Mouse (Mus musculus): ENCODE results near the gene Rala.
"Not testable (repeated sequence)": the region's sequence is repeated elsewhere in the genome, so short reads cannot be mapped to it uniquely, and the experiment has no call there.

The Rala gene

DNA sequence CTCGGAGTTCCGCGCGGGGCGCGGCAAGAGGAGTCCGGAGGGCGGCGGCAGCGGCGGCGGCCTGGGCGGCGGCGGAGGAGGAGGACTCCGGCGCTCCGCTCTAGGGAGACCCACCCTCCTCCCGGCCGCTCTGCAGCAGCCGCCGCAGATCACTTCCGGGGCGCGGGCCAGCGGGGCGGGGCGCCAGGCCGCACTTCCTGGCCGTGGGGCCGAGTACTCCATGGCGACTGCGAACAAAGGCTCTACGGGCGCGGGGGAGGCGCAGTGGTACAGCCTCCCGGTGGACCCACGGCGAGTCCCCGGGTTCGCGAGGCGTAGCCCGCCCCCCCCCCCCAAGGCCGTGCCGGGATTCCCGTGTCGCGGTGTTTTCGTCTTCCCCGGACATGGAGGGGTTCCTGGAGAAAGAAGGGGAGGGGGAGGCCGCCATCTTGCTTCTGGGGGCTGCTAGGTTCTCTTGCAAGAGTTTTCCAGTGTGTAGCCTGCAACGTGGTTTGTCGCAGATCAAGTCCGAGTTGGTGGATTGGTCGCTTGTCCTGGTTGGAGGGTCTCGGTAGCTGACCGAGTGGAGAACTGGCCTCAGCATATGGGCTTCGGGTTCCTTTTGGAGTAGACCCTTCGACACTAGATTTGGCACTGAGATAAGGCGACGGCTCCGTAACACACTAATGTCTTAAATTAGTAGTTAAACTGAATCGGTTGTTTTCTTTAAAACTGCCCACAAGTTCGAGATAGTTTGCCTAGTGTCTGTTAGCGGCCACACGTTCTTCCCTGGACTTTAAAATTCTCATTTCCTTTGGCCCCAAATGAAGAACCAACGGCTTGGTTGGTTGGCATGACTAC lies at the start of gene Rala:
TSS of gene Rala (minus strand) at position 162 of the 840 bp plus-strand sequence.
- DNase-seq (ENCODE audit: low spot score in 2 of 2): peak; percentile 77 to 91

- DNase-seq (ENCODE audit: low spot score in 2 of 2): no peak
Measured at GRCm38 (mm10) chr13:17993515-17993847, 49.4 kb upstream of the Rala start.

- peak; percentile 42 to 89 for DNase-seq (ENCODE audit: low spot score in 2 of 2)
Measured at GRCm38 (mm10) chr13:17992697-17993514, 48.9 kb upstream of the Rala start, which contains the start of gene Yae1d1. Gene Yae1d1 (minus strand): TSS chr13:17993349.

DNA sequence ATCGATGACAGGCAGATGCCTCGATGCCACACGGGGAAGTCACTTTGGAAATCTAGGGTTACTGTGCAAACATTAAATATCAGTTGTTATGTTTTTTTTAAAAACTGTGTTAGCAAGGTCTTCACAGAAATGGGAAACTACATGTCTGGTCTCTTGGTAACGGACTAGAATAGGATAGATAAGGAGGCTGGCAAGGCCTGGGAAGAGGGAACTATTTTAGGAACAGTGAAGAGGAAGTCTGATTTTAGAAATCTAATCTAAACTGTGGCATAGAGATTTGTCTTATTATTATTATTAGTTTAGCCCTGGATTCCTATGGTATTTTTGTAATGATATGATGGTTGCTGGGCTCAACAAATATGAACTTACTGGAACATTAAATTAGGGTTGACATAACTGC lies 48.0 kb upstream of the Rala start:
- no peak for DNase-seq (ENCODE audit: low spot score in 2 of 2)

GRCm38 (mm10) chr13:17983194-17983593 lies 39.2 kb upstream of the Rala start:
- DNase-seq (ENCODE audit: low spot score in 2 of 2): peak in 1 of 2 experiments; percentile 60

GRCm38 (mm10) chr13:17982634-17983033 lies 38.6 kb upstream of the Rala start:
- no peak for DNase-seq (ENCODE audit: low spot score in 2 of 2)

GRCm38 (mm10) chr13:17976854-17977739 lies 33.1 kb upstream of the Rala start:
- no peak for DNase-seq (ENCODE audit: low spot score in 2 of 2)

DNA sequence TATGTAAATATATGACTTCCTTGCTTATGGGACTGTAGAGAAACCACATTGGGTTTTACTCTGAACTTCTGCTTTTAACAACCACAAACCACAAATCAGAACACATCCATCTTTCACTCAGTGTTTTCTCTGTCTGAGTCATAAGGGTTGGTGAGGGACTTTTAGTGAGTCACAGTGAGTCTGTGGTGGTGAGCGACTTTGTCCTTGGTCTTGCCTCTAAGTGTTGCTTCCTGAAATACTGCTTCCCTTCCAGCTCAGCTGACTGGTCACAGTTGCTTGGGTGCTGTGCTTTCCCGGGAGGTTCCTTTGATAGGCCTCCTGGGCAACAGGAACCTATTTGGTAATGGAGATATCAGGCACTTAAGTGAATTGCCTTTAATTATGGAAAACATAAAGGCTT lies 31.9 kb upstream of the Rala start:
- DNase-seq (ENCODE audit: low spot score in 2 of 2): no peak

GRCm38 (mm10) chr13:17975457-17975856 lies 31.4 kb upstream of the Rala start:
- DNase-seq (ENCODE audit: low spot score in 2 of 2): no peak

DNA sequence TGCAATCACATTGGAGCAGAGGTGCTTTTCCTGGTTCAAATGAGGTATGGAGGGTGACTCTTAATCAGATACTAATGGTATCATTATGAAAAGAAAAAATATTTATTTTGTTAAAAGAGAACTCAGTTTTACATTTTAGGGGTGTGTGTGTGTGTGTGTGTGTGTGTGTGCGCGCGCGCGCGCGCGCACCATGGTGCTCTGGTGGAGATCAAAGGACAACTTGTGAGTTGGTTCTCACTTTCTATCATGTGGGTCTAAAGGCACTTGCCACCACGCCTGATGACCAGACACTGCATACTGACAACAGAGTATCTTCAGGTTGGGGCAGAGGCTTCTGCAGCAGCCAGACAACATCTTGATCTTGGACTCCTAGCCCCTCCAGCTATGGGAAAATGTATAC lies 30.7 kb upstream of the Rala start:
- DNase-seq (ENCODE audit: low spot score in 2 of 2): no peak

DNA sequence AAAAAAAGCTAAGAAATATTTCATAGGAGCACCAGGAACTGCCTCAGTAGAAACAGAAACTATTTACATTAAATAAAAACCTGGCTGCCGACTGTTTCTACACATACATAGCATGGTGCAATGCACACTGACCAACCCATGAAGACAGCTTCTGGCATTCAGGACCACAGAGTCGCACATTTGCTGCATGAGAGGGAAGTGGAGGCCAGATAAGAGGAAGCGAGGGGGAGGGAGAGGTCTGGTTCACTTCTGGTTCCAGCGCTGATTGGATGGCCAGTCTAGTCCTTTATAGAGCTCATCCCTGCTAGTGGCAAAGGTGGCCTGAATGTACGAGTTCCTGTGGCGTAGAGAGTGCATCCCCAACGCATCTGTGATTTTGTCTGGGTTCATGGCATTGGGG lies 16.6 kb upstream of the Rala start:
- DNase-seq (ENCODE audit: low spot score in 2 of 2): no peak

- no peak for DNase-seq (ENCODE audit: low spot score in 2 of 2)
Measured at GRCm38 (mm10) chr13:17954282-17954681, 10.2 kb upstream of the Rala start.

- not testable (repeated sequence) for DNase-seq (ENCODE audit: low spot score in 2 of 2)
Measured at GRCm38 (mm10) chr13:17950581-17950980, 6.5 kb upstream of the Rala start.

- peak in 1 of 2 experiments; percentile 8 for DNase-seq (ENCODE audit: low spot score in 2 of 2)
Measured at GRCm38 (mm10) chr13:17949555-17949954, 5.5 kb upstream of the Rala start.

DNA sequence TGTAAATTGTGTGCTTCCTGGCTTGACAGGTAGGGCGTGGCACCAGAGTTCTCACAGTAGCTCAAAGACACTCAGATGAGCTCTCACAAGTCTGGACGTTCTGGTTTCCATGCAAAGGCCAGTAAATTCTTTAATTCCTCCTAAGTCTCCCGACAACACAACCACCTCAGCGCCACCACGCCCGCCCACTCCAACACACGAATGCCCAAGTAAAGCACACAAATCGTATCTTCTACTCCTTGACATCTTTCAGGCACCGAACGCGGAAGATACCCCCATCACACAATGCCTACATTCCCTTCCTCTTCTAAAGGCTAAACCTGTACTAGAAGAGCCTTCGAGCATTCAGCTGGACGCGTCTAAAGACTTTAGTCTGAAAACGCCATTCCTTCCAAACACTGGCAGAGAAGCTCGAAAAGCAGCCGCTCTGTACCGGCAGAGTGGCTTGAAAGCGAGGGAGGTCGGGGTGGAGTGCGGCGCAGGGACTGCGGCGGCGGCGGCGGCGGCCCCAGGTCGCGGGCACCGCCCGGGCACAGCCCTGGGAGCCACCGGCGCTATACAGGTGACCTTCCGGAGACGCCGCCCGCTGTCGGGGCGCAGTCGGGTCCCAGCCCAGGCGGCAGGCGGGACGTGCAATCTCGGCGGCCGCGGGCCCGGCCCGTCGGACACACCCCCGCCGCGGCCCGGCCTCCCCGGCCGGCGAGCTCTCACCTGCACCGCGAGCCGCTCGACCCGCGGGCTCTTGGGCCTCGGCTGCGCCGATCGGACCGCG lies 547 bp downstream of the Rala start:
- DNase-seq (ENCODE audit: low spot score in 2 of 2): peak; percentile 11 to 25

GRCm38 (mm10) chr13:17942338-17942737 lies 1.7 kb downstream of the Rala start:
- DNase-seq (ENCODE audit: low spot score in 2 of 2): no peak

DNA sequence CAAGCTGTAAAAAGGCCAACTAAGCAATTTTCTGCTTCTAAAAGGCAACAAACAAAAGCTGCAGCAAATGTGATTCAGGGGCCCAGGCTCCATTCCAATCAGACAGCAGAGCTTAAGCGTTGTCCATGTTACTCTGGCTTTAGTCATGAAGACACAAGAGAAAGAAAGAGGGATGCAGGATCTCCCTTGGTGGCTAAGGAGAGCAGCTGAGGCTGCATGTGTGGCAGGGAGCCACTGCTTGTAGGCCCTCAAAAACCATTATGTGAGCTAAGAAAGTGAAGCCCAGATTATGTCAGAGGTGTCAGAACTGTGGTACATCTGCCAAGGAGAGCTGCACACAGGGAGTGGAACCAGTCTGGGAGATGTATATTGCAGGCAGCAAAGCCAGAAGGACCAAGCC lies 36.7 kb downstream of the Rala start:
- no peak for DNase-seq (ENCODE audit: low spot score in 2 of 2)

DNA sequence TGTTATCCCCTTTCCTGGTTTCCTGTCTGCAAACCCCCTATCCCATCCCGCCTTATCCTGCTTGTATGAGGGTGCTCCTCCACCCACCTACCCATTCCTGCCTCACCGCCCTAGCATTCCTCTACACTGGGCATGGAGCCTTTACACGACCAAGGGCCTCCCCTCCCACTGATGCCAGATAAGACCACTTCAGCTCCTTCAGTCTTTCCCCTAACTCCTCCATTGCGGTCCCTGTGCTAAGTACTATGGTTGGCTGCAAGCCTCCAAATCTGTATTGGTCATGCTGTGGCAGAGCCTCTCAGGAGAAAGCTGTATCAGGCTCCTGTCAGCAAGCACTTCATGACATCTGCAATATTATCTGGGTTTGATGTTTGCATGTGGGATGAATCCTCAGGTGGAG lies 42.6 kb downstream of the Rala start:
- DNase-seq (ENCODE audit: low spot score in 2 of 2): no peak

DNA sequence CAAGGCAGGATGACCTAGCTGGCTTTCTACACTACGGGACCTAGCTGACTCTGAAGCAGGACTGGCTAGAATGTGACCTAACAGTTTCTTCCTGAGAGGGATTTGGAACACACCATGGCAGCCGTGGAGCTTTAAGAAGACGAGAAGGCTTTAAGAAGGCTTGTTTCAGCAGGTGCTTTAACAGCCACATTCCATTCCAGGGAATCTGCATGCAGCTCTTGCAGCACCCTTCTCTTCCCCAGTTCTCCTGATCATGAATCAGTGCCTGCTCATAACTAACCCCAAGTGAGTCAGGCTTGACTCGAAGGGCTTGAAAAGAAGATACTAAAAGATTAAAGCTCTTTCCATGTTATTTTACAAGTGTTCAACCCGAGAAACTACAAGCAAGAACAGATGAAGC lies 43.4 kb downstream of the Rala start:
- DNase-seq (ENCODE audit: low spot score in 2 of 2): peak in 1 of 2 experiments; percentile 16

DNA sequence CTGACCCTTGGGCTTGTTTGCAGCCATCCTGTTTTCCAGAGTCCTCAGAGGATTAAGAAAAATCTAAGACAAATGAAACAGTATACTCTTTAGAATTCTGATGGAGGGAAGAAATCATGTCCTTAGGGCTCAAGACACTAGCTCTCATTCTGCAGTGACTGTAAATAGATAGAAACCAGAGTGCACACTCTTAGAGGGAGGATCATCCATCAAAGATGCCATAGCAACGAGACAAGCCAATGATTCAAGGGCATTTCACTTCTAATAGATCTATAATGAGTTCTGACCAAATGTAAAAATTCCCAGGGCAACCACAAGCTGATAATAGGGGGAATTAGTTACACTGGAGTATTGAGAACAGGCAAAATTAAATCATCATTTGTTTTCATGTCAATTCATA lies 47.0 kb downstream of the Rala start:
- no peak for DNase-seq (ENCODE audit: low spot score in 2 of 2)

DNA sequence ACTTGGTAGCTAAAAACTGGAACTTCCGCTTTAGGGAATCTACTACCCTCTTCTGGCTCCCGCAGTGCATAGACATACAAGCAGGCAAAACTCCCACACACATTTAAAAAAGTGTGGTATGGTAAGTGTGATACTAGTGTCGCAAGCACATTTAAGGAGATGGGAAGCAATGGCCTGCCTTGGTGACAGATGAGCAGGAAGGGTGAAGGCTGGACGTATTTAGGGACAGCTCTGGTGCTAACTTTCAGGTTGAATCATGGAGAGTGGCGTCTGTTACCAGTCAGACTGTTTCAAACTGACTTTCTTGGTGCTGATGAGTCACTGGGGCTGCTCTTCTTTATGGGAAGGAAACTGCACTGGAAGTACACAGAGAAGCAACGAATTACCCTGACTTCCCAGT lies 52.5 kb downstream of the Rala start:
- peak in 1 of 2 experiments; percentile 25 for DNase-seq (ENCODE audit: low spot score in 2 of 2)

Data from left cerebral cortex, adult 9 months (tissue).